Mouse (Mus musculus): ENCODE data around the gene Psmb2. TPM values are rescaled to one million over a fixed set of nuclear protein-coding genes. Genes with fewer than 3 reads are reported as not detected.

Gene Psmb2
- polyA plus RNA-seq, 1 experiment from 2014 or later, result 487 TPM

DNA sequence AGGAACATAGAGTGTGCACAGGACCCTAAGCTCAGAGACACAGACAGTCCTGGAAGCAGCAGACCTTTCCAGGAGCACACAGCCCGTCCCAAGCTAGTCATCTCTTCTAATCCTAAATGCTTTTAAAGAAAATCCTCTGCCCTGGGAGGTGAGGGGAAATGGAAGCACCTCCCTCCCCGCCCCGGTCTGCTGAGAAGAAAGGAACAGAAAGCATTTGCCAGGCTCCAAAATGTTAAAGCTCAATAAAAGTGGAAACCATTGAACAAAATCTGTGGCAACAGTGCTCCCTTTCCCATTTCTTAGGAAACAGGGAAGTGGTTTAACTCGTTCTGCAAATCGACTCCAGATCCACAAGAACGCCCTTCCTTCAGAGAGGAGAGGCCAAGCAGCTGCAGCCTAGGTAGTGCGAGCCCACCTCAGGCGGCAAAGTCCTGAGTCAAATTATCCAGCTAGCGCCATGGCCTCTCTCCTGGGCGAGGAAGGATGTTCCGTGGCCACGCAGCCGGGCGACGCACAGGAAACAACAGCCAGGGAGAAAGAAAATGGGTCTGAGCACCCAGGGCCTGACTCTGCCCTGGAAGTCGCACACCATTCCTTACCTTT lies 56.7 kb downstream of the Psmb2 start:
- H3K9me3 ChIP-seq, result no peaks in the 10 kb centered on the region
- no peak overlapping the region for H3K4me2 ChIP-seq
- no peak overlapping the region for H3K27ac ChIP-seq
- no peaks in the 10 kb centered on the region for H3K36me3 ChIP-seq
- no peak for ATAC-seq (ENCODE audit: borderline replicate concordance, extremely low read depth, low FRiP score, low TSS enrichment)
- WGBS, result 4% methylated on average over 16 of the region's 16 CpGs
- peaks cover 21% of the 10 kb centered on the region for H3K4me1 ChIP-seq
- peaks cover 99% of the 10 kb centered on the region for H3K27me3 ChIP-seq
- no peak overlapping the region for H3K4me3 ChIP-seq
- H3K9ac ChIP-seq, result no peak overlapping the region

- Histone ChIP-seq H3K9ac (peak overlapping the region; percentile 12; the same call in 1 of the 2 replicates), H3K4me2 (peak overlapping the region; percentile 54), H3K27me3 (peaks cover 100% of the 10 kb centered on the region), H3K36me3 (no peaks in the 10 kb centered on the region), H3K4me1 (peaks cover 21% of the 10 kb centered on the region), H3K4me3 (peak overlapping the region; percentile 33), H3K27ac (no peak overlapping the region), H3K9me3 (no peaks in the 10 kb centered on the region)
- WGBS, result 2% methylated on average over 51 of the region's 51 CpGs
- 0 out of 2 replicates have a peak, but pooled peaks have one; percentile 36 for ATAC-seq (ENCODE audit: borderline replicate concordance, extremely low read depth, low FRiP score, low TSS enrichment)
Observed at GRCm38 (mm10) chr4:126734700-126735381, 57.4 kb downstream of the Psmb2 start.

- 2% methylated on average over 40 of the region's 62 CpGs for WGBS
- Histone ChIP-seq H3K4me2 (peak overlapping the region; percentile 54), H3K36me3 (no peaks in the 10 kb centered on the region), H3K9me3 (no peaks in the 10 kb centered on the region), H3K4me1 (peaks cover 21% of the 10 kb centered on the region), H3K27ac (no peak overlapping the region), H3K9ac (peak overlapping the region; percentile 12; the same call in 1 of the 2 replicates), H3K27me3 (peaks cover 95% of the 10 kb centered on the region), H3K4me3 (peak overlapping the region; percentile 33)
- peak; percentile 13; the same call in 1 of the 2 replicates for ATAC-seq (ENCODE audit: borderline replicate concordance, extremely low read depth, low FRiP score, low TSS enrichment)
Observed at GRCm38 (mm10) chr4:126735382-126736000, 58.1 kb downstream of the Psmb2 start.

- peaks cover 21% of the 10 kb centered on the region for H3K4me1 ChIP-seq
- no peak within 1 kb of the TSS for H3K27ac ChIP-seq
- H3K4me2 ChIP-seq, result peak within 1 kb of the TSS; percentile 54
- peak within 1 kb of the TSS; percentile 33 for H3K4me3 ChIP-seq
- H3K27me3 ChIP-seq, result peaks cover 90% of the 10 kb centered on the region
- ATAC-seq (ENCODE audit: borderline replicate concordance, extremely low read depth, low FRiP score, low TSS enrichment), result peak; percentile 19; the same call in 1 of the 2 replicates
- H3K36me3 ChIP-seq, result no peaks in the 10 kb centered on the region
- H3K9ac ChIP-seq, result peak within 1 kb of the TSS; percentile 12; the same call in 1 of the 2 replicates
- no peaks in the 10 kb centered on the region for H3K9me3 ChIP-seq
- WGBS, result 2% methylated on average over 32 of the region's 32 CpGs
Observed at GRCm38 (mm10) chr4:126736001-126736414, 58.6 kb downstream of the Psmb2 start, which contains the start of gene Tfap2e. Gene Tfap2e, minus strand, starts transcription at chr4:126736240.

DNA sequence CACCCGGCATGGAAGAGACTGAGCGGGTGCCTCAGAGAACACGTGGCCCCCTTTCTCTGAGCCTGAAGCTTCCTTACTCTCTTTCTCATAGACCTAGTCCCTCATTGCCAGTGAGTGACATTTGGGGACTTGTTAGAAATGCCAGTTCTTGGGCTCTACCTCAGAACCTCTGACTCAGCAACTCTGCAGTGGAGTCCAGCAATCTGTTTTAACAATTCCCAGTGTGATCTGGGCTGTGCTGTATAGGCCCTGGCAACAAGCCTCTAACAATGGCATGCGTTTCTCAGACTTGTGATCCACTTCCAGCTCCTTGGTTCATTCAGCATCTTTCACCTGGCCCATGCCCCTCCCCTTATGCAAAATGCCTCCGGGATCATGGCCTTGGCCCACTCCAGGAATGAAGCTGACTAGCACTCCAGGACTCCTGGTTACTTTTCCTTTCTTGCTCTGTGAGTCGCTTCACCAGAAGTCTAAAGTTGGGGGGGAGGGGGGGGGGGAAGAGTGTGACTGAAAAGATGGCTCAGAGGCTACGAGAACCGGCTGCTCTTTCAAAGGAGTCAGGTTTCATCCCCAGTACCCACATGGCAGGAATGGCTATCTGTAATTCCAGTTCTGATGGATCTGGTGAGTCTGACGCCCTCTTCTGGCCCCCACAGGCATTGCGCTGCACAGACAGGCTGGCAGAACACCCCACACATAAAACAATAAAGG lies 62.7 kb downstream of the Psmb2 start:
- peaks cover 49% of the 10 kb centered on the region for H3K27me3 ChIP-seq

GRCm38 (mm10) chr4:126741448-126741847 lies 64.0 kb downstream of the Psmb2 start:
- 0 out of 2 replicates have a peak, but pooled peaks have one; percentile 44 for ATAC-seq (ENCODE audit: borderline replicate concordance, extremely low read depth, low FRiP score, low TSS enrichment)
- Histone ChIP-seq H3K36me3 (peaks cover 19% of the 10 kb centered on the region), H3K4me2 (0 out of 2 replicates have a peak overlapping the region, but pooled peaks have one; percentile 7), H3K27me3 (peaks cover 36% of the 10 kb centered on the region), H3K9ac (no peak overlapping the region), H3K4me3 (no peak overlapping the region), H3K27ac (no peak overlapping the region), H3K4me1 (peaks cover 2% of the 10 kb centered on the region), H3K9me3 (no peaks in the 10 kb centered on the region)
- 4% methylated on average over 12 of the region's 12 CpGs for WGBS

More for the DNA sequence above, 62.7 kb downstream of the Psmb2 start:
- Histone ChIP-seq H3K4me2 (no peak overlapping the region), H3K4me3 (no peak overlapping the region), H3K27ac (no peak overlapping the region), H3K9ac (no peak overlapping the region), H3K9me3 (no peaks in the 10 kb centered on the region), H3K36me3 (peaks cover 9% of the 10 kb centered on the region), H3K4me1 (peaks cover 15% of the 10 kb centered on the region)
- no peak for ATAC-seq (ENCODE audit: borderline replicate concordance, extremely low read depth, low FRiP score, low TSS enrichment)
- WGBS, result 19% methylated on average over 10 of the region's 10 CpGs

DNA sequence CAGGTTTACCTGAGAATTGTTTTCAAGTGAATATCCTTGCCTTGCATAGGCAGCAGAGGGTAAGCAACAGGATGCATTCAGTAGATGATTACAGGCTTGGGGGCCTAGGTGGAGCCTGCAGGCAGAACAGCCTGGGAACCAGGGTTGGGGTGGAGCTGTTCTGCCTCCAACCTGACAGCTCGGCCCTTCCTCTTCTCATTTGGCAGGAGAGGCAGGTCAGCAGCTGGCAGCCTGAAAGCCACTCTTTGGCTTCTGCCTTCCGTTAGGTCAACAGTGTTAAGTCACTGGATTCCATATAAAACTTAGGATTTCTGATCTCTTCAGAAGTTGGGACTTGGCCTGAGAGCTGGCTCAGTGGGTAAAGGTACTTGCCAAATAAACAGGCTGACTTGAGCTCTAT lies 65.5 kb downstream of the Psmb2 start:
- Histone ChIP-seq H3K4me3 (no peak overlapping the region), H3K4me2 (no peak overlapping the region), H3K36me3 (peaks cover 32% of the 10 kb centered on the region), H3K9ac (no peak overlapping the region), H3K27ac (no peak overlapping the region), H3K9me3 (no peaks in the 10 kb centered on the region), H3K4me1 (peaks cover 2% of the 10 kb centered on the region; the same call in 1 of the 2 replicates), H3K27me3 (peaks cover 20% of the 10 kb centered on the region)
- ATAC-seq (ENCODE audit: borderline replicate concordance, extremely low read depth, low FRiP score, low TSS enrichment), result no peak
- WGBS, result 47% methylated on average over 2 of the region's 2 CpGs

- peaks cover 39% of the 10 kb centered on the region for H3K36me3 ChIP-seq
- peaks cover 2% of the 10 kb centered on the region; the same call in 1 of the 2 replicates for H3K4me1 ChIP-seq
- H3K27ac ChIP-seq, result no peak overlapping the region
- peaks cover 13% of the 10 kb centered on the region for H3K27me3 ChIP-seq
- H3K4me3 ChIP-seq, result no peak overlapping the region
- H3K9me3 ChIP-seq, result no peaks in the 10 kb centered on the region
- no peak for ATAC-seq (ENCODE audit: borderline replicate concordance, extremely low read depth, low FRiP score, low TSS enrichment)
- WGBS, result 22% methylated on average over 11 of the region's 11 CpGs
- no peak overlapping the region for H3K9ac ChIP-seq
- no peak overlapping the region for H3K4me2 ChIP-seq
Observed at GRCm38 (mm10) chr4:126743713-126744112, 66.3 kb downstream of the Psmb2 start.

DNA sequence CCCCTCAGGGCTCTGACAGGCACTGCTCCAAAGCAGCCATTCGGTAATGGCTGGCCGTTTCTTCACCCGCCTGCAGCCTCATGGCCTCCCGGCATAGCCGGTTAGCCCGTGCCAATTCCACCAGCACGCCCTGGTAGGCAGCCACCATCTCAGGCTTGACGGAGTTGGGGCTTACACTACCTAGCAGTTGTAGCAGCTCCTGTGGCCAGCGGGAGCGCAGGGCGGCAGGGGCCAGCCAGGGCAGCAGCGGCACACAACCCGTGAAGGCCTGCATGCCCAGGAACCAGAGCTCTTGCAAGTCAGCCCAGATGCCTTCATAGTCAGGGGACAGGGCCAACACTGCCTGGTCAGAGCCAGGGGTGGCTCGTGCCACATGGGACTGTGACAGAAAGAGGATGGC lies 67.4 kb downstream of the Psmb2 start:
- H3K27ac ChIP-seq, result no peak overlapping the region
- H3K9ac ChIP-seq, result no peak overlapping the region
- peaks cover 43% of the 10 kb centered on the region for H3K36me3 ChIP-seq
- peaks cover 6% of the 10 kb centered on the region; the same call in 1 of the 2 replicates for H3K4me1 ChIP-seq
- H3K4me2 ChIP-seq, result no peak overlapping the region
- no peak overlapping the region for H3K4me3 ChIP-seq
- no peak for ATAC-seq (ENCODE audit: borderline replicate concordance, extremely low read depth, low FRiP score, low TSS enrichment)
- WGBS, result 88% methylated on average over 14 of the region's 14 CpGs
- no peaks in the 10 kb centered on the region for H3K9me3 ChIP-seq
- peaks cover 2% of the 10 kb centered on the region; the same call in 1 of the 2 replicates for H3K27me3 ChIP-seq

DNA sequence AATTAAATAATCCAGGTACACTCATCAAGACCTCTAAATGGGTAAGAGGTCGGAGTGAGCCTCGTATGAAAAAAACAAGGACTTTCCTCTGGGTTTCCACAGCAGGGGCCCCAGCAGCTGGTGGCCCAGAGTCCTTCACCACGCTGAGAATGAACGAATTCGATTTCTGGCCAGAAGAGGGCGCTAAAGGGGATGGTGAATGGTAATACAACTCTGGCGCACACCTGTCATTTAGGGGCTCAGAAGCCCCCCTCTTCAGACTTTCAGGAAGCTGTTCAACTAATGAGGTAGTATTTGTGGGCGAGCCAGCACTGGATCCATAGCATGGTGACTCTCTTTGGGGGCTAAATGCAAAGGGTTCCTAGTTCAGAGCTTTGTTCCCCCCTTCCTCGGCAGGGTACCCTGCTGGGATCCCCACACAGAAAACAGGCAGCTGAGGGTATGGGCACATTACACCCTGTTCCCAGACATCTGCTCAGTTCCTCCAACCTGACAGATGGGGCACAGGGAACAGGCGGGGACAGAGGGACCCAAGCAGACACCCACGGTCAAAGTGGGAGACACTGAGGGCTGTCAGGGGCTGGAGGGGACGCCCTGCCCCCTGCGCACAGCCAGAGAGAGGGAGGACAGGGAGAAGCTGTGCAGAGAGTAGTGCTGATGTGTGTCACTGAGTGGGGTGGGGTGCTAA lies 68.2 kb downstream of the Psmb2 start:
- H3K9me3 ChIP-seq, result no peaks in the 10 kb centered on the region
- no peak overlapping the region for H3K4me3 ChIP-seq
- no peak overlapping the region for H3K27ac ChIP-seq
- H3K9ac ChIP-seq, result no peak overlapping the region
- H3K27me3 ChIP-seq, result no peaks in the 10 kb centered on the region
- ATAC-seq (ENCODE audit: borderline replicate concordance, extremely low read depth, low FRiP score, low TSS enrichment), result no peak
- WGBS, result 46% methylated on average over 13 of the region's 13 CpGs
- H3K36me3 ChIP-seq, result peaks cover 43% of the 10 kb centered on the region
- H3K4me1 ChIP-seq, result peaks cover 14% of the 10 kb centered on the region
- no peak overlapping the region for H3K4me2 ChIP-seq
